Mouse (Mus musculus): ENCODE data around the gene Il22ra1. TPM values are rescaled to one million over a fixed set of nuclear protein-coding genes. Genes with fewer than 3 reads are reported as not detected.
"Not testable (repeated sequence)": the region's sequence is repeated elsewhere in the genome, so short reads cannot be mapped to it uniquely, and the experiment has no call there.

Gene Il22ra1
- polyA plus RNA-seq, 1 experiment from 2014 or later, result 0.39 TPM

DNA sequence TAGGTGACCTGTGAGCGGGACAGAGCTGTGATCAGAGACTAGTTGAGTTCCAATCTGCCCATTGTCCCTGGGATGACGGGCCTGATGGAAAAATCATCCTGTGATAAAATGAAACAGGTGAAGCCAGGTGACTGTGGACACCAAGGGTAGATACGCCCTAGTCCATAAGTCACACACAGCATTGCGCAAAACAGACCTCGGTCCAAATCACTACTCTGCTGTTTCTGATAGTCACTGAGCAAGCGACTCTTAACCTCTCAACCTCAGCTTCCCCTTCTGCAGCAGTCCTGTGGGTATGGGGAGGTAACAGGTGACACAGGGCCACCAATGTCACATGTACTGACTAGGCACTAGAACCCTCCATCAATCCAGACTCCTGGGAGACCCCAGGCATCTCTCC lies 21.9 kb upstream of the Il22ra1 start:
- ATAC-seq (peak; percentile 74), DNase-seq (peak; percentile 54)
- Histone ChIP-seq H3K36me3 (replicated peaks; ENCODE audit: insufficient read depth, low read length) (no peaks in the 10 kb centered on the region), H3K9ac (replicated peaks) (no peak overlapping the region), H3K9me3 (ENCODE audit: low read length) (no peaks in the 10 kb centered on the region), H3K27me3 (ENCODE audit: insufficient read depth, low read length) (no peaks in the 10 kb centered on the region), H3K4me2 (ENCODE audit: low read depth, low read length) (no peak overlapping the region), H3K4me1 (ENCODE audit: insufficient read depth) (peaks cover 16% of the 10 kb centered on the region), H3K27ac (ENCODE audit: low read depth) (peak overlapping the region; percentile 45; the same call in 1 of the 2 replicates), H3K4me3 (ENCODE audit: low read depth, low read length) (no peak overlapping the region)
- TF ChIP-seq EP300 (IDR thresholded peaks at IDR 0.05; ENCODE audit: low read depth) (no peak; the same call in 1 of the 2 replicates), CTCF (IDR thresholded peaks at IDR 0.05; ENCODE audit: low read depth) (no peak)
- 55% methylated on average over 6 of the region's 6 CpGs for WGBS (ENCODE audit: insufficient replicate concordance)

DNA sequence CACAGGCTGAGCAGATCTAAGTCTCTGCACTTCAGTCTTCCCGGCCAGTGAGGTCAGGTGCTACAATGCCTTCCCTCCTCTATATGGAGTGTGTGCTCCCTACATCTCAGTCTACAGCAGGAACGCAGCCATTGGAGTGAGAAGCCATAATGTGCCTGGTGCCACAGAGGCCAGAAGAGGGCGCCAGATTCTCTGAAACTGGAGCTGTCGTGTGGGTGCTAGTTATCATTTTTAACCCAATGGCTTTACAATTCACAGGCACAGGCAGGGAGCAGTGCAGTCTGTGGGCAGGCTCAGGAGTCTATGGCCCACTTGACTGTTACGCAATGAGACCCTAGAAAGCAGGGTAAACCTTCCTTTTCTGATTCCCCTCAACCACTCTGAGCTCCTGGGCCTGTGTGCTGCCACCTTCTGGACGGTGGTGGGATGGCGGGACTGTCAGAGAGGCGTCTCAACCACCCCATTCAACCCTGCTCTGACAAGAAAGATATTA lies 18.9 kb upstream of the Il22ra1 start:
- peaks cover 11% of the 10 kb centered on the region for H3K4me1 ChIP-seq (ENCODE audit: insufficient read depth)
- H3K9ac ChIP-seq (replicated peaks), result no peak overlapping the region

DNA sequence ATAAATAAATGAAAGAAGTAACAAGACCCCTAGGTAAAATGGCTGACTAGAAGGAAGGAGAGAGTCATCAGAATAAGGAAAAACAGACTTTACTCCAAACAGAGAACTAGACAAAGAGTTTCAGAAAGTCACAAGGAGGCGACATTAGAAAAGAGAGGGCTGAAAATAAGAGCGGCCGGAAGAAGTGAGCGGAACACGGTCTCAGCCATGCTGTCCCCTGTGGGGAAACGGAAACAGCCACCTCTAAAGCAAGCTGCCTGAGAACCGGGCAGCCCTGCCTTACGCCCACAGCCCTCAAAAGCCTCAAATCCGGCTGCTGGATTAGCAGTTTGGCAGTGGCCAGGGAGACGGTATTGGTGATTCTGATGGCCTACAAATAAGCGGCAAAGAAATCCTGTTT lies 18.4 kb upstream of the Il22ra1 start:
- Histone ChIP-seq H3K9ac (replicated peaks) (no peak overlapping the region), H3K9me3 (ENCODE audit: low read length) (no peaks in the 10 kb centered on the region), H3K4me3 (ENCODE audit: low read depth, low read length) (no peak overlapping the region), H3K27me3 (ENCODE audit: insufficient read depth, low read length) (no peaks in the 10 kb centered on the region), H3K27ac (ENCODE audit: low read depth) (no peak overlapping the region), H3K36me3 (replicated peaks; ENCODE audit: insufficient read depth, low read length) (no peaks in the 10 kb centered on the region), H3K4me1 (ENCODE audit: insufficient read depth) (peaks cover 8% of the 10 kb centered on the region), H3K4me2 (ENCODE audit: low read depth, low read length) (no peak overlapping the region; the same call in 1 of the 2 replicates)
- DNase-seq (no peak), ATAC-seq (no peak)
- TF ChIP-seq CTCF (IDR thresholded peaks at IDR 0.05; ENCODE audit: low read depth), result no peak
- WGBS (ENCODE audit: insufficient replicate concordance), result 67% methylated on average over 11 of the region's 11 CpGs

More for the DNA sequence above, 18.9 kb upstream of the Il22ra1 start:
- 3% methylated on average over 8 of the region's 8 CpGs for WGBS (ENCODE audit: insufficient replicate concordance)
- peak overlapping the region; percentile 69 for H3K4me2 ChIP-seq (ENCODE audit: low read depth, low read length)
- ATAC-seq (peak; percentile 81), DNase-seq (peak; percentile 88)
- no peaks in the 10 kb centered on the region for H3K36me3 ChIP-seq (replicated peaks; ENCODE audit: insufficient read depth, low read length)
- no peak overlapping the region for H3K27ac ChIP-seq (ENCODE audit: low read depth)
- no peaks in the 10 kb centered on the region for H3K27me3 ChIP-seq (ENCODE audit: insufficient read depth, low read length)
- TF ChIP-seq EP300 (IDR thresholded peaks at IDR 0.05; ENCODE audit: low read depth) (no peak), CTCF (IDR thresholded peaks at IDR 0.05; ENCODE audit: low read depth) (peak; percentile 89)
- peak overlapping the region; percentile 28; the same call in 1 of the 2 replicates for H3K4me3 ChIP-seq (ENCODE audit: low read depth, low read length)
- no peaks in the 10 kb centered on the region for H3K9me3 ChIP-seq (ENCODE audit: low read length)

DNA sequence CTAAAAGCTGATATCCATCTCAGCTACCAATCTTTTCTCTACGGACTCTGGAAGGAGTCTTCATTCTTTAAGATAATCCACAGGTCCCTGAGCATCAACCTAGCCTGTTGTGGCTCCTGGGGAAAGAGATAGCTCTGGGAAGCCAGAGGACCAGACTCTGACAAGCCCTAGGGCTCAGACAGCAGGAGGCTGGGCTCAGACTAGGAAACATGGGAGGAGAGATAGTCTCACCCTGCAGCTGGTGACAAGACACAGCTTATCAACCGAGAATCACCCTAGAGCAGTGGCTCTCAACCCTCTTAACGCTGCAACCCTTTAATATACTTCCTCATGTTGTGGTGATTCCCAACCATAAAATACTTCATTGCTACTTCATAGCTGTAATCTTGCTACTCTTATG lies 17.6 kb upstream of the Il22ra1 start:
- no peak overlapping the region for H3K9ac ChIP-seq (replicated peaks)
- 43% methylated on average over 3 of the region's 3 CpGs for WGBS (ENCODE audit: insufficient replicate concordance)
- no peaks in the 10 kb centered on the region for H3K27me3 ChIP-seq (ENCODE audit: insufficient read depth, low read length)
- no peak for ATAC-seq
- no peak overlapping the region for H3K27ac ChIP-seq (ENCODE audit: low read depth)
- no peaks in the 10 kb centered on the region for H3K36me3 ChIP-seq (replicated peaks; ENCODE audit: insufficient read depth, low read length)
- H3K4me3 ChIP-seq (ENCODE audit: low read depth, low read length), result no peak overlapping the region
- H3K4me1 ChIP-seq (ENCODE audit: insufficient read depth), result peaks cover 4% of the 10 kb centered on the region
- TF ChIP-seq EP300 (IDR thresholded peaks at IDR 0.05; ENCODE audit: low read depth) (no peak), CTCF (IDR thresholded peaks at IDR 0.05; ENCODE audit: low read depth) (no peak)
- H3K9me3 ChIP-seq (ENCODE audit: low read length), result no peaks in the 10 kb centered on the region
- no peak overlapping the region for H3K4me2 ChIP-seq (ENCODE audit: low read depth, low read length)
- no peak for DNase-seq

DNA sequence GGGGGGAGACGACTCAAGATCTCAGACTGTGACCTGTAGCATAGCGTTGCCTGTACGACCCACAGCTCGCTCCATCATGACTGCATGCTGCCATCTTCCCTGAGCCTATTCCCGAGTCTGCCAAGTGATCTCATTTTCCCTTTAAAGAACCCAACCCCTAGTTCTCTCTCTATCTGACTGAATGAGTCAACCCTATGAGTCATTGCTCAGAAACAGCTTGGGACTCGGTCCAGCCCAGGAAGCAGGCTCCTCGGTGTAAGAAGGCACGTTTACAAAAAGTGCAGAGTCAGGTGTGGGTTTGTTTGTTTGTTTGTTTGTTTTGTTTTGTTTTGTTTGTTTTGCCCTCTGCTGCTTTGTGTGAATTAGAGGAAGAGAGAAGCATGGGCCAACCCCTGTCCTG lies 13.2 kb upstream of the Il22ra1 start:
- WGBS (ENCODE audit: insufficient replicate concordance), result 71% methylated on average over 8 of the region's 8 CpGs

DNA sequence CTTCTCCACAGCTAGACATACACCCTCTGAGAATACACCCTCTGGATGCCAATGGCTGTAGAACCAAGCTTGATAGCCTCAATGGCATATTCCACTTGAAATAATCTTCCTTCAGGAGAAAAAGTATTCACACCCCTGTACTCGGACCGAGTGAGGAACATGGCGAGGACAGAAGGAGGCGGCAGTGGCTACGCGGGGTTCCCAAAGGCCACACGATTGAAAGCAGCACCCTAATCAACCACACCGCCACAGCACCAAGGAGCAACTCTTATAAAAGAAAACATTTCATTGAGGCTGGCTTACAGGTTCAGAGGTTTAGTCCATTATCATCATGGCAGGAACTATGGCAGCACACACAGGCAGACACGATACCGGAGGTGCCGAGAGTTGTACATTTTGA lies 11.5 kb upstream of the Il22ra1 start:
- H3K9ac ChIP-seq (replicated peaks); H3K27ac ChIP-seq (ENCODE audit: low read depth); DNase-seq; ATAC-seq; H3K9me3 ChIP-seq (ENCODE audit: low read length); H3K4me1 ChIP-seq (ENCODE audit: insufficient read depth); H3K4me3 ChIP-seq (ENCODE audit: low read depth, low read length); H3K27me3 ChIP-seq (ENCODE audit: insufficient read depth, low read length); H3K4me2 ChIP-seq (ENCODE audit: low read depth, low read length); H3K36me3 ChIP-seq (replicated peaks; ENCODE audit: insufficient read depth, low read length): not testable (repeated sequence)
- WGBS (ENCODE audit: insufficient replicate concordance), result 93% methylated on average over 11 of the region's 11 CpGs

More for the DNA sequence above, 13.2 kb upstream of the Il22ra1 start:
- no peaks in the 10 kb centered on the region for H3K27me3 ChIP-seq (ENCODE audit: insufficient read depth, low read length)
- no peak overlapping the region for H3K4me3 ChIP-seq (ENCODE audit: low read depth, low read length)
- no peak for TF ChIP-seq EP300 (IDR thresholded peaks at IDR 0.05; ENCODE audit: low read depth)
- TF ChIP-seq CTCF (IDR thresholded peaks at IDR 0.05; ENCODE audit: low read depth), result no peak
- H3K27ac ChIP-seq (ENCODE audit: low read depth), result no peak overlapping the region
- no peak for DNase-seq
- H3K9ac ChIP-seq (replicated peaks), result no peak overlapping the region
- H3K36me3 ChIP-seq (replicated peaks; ENCODE audit: insufficient read depth, low read length), result no peaks in the 10 kb centered on the region
- H3K4me1 ChIP-seq (ENCODE audit: insufficient read depth), result no peaks in the 10 kb centered on the region
- no peak overlapping the region for H3K4me2 ChIP-seq (ENCODE audit: low read depth, low read length)
- no peaks in the 10 kb centered on the region for H3K9me3 ChIP-seq (ENCODE audit: low read length)
- ATAC-seq, result no peak
